Mouse (Mus musculus) c-Kit-negative CD71-positive TER-119-positive erythroid progenitor cells, embryonic 14.5 days (primary cell): ENCODE results near the gene Osbp.

Source experiments
- DNase-seq: peaks from one replicate; pipeline ENCODE4 v3.0.0-alpha.2; 2013; ENCODE audit warnings: low read depth, low spot score

Osbp gene

DNA sequence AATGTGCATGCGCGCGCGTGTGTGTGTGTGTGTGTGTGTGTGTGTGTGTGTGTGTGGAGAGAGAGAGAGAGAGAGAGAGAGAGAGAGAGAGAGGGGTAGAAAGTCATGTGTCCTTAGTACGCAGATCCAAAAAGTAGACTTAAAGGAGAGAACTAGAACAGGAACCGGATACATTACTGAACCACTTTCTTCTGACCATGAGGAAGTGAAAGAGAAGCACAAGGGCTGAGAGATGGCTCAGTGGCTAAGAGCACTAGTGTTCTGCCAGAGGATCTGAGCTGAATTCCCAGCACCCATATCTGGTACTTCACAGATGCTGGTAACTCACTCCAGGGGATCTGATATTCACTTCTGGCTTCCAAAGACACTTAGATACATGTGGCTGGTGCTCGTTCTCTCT, 23.6 kb downstream of the Osbp start:
- DNase-seq, result no peak

DNA sequence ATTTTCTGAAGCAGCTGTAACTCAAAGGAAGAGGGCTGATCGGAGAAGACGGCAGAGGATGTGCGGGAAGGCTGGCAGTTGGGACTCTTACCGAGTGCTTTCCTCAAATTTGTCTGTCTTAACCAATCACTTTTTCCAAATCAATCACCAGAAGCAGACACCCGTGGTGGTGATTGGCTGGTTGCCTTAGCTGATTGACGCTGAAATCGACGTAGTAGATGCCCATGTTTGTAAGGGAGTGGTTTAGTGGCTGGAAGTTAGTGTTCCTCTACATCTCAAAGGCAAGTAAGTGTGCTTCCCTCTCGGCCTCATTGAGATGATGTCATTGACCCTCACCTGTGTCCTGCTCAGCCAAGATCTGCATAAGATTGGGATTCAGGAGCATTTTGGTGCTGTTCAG, 26.3 kb downstream of the Osbp start:
- no peak for DNase-seq

DNA sequence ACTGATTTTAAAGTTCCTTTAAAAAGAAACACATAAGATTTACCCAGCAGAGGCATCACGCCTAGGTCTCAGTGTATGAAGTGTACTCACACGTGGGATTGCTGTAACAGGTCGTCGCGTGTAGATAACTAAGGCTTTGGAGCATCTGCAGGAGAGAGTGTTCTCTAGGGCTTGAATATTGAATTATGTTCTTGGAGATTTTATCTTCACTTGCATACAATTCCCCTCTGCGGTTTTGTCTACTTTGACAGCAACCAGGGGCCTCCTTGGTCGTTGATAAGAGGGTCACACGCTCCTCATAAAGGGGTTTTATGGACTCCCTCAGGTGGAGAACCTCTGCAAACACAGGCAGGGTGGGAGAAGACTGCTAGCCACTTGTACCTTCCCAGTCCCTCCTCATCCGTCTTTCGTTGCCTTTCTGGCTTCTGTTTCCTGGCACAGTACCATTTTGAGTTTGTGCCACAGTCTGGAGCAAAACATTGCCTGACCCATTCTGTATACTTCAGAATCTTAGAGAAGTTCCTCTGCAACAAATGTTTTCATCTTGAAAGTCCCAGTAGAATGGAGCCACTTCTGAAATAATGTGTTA, 26.8 kb downstream of the Osbp start:
- DNase-seq, result no peak

DNA sequence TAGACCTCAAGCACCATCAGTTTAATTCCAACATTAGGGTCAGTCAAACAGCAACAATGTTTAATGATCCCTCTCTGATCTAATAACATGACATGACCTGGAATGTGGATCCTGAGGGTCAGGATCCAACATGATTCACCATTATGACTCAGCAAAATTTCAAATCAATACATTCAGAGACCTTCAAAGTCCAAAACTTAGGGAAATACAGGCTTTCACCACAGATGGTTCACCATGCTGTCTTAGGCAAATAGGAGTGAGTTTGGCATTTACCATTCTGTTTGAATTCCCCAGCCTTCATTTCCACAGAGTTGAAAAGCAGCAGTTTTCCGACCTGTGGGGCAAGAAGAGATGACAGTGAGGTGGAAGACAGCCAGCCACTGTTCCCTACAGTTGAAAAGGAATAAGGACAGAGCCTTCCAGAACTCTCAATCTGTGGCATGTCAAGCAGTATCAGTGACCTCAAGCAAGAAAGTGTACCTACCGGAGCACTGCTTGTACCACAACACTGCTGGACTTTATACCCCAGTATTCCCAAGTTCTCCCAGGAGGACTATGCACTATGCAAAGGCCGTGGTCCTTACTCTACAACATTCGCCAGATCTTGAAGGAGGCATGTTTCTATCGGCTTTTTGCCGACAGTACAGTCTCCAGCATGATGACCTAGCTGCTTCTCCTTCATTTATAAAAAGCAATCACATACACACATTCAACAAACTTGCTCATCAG, 29.1 kb downstream of the Osbp start:
- no peak for DNase-seq

DNA sequence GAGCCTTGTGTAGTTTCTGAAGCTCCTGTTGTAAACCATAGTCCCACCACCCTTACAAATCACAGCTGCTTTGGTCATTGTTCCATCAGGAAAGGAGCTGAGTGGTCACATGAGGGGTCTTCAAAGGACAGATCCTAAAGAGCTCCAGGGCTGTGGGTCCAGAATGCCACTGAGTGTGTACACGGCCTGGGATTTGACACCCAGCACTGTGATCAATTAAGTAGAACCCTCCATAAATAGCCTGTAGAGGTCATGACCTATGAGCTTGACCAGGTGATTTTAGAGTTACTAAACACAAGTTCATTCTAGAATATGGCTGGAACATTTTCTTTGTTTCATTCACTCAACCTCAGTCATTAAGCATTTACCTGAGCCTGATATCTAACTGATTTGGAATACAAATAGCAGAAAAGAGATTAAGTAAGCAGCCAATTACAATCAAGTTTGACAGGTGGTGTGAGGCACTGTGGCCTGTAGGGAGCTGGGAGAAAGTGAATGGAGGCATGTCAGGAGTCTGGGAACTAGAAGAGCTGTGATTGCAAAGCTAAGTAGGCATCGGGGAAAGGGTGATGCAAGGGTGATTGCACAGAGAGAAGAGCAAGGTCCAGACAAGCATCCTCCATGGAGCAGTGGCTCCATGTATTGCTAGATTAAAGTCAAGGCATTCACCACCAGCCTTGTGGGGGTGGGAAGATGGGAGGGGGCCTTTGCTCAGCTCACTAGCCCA, 30.1 kb downstream of the Osbp start:
- no peak for DNase-seq

DNA sequence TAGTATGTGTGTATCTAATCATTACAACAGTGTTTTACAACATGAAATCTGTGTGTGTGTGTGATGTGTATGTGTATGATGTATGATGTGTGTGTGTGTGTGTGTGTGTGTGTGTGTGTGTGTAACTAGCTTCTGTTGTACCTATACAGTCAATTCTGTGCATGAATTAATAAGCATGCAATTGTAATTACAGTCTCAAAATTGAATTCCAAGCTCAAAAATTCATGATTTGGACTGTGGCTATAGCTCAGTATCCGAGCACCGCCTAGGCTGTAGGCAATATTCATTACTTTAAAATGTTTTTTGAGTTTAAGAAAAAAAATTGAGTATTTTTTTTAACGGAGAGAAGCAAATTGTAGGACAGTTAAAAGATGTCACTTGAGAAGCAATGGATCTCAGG, 35.9 kb downstream of the Osbp start:
- no peak for DNase-seq

DNA sequence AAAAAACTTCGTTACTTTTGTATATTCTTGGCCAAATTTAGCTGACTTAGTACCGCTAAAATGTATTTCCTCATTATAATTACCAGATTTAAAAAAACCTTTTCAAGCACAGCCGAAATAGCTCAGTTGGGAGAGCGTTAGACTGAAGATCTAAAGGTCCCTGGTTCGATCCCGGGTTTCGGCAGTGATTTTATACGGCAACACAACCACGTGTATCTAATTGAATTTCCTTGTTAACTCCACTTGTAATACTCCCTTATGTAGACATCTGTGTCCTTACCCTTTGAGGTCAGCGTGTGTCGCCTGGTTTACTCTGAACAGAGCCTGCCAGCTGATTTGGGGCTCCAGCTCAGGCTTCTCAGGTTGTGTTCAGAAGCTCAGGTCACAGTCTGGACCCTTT, 36.4 kb downstream of the Osbp start:
- DNase-seq, result peak; percentile 33

DNA sequence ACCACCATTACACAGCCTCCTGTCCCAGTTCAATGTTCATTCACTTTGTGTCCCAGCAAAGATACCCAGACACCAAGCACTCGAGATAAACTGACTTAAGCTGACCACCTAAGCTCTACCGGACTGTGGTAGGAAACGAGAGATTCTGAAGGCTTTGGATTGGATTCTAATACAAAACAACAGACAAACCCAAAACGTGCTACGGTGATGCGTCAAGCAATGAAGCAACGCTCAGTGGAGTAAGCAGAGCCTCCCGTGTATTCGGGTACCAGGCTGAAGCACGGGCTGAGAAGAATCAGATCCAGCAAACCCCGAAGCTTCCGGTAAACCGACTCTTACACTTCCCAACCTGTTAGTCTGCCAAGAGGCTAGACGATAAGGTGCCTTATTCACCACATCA, 37.0 kb downstream of the Osbp start:
- no peak for DNase-seq

DNA sequence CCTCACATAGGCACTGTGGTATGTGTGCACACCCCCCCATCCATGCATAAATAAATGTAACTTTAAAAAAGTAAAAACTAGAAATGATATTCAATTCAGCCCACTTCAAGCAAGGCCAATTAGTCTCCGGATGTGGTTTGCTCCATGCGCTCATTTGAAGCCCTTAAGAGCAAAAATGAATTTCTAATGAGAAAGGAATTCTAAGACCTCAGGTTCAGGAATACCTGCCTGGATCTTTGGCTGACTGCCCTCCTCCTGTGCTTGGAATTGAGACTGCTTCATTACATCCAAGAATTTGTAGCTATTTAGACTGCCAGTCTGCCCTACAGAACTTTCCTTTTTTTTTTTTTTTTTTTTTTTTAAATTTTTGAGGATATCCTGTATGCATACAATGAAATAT, 37.8 kb downstream of the Osbp start:
- DNase-seq, result no peak

DNA sequence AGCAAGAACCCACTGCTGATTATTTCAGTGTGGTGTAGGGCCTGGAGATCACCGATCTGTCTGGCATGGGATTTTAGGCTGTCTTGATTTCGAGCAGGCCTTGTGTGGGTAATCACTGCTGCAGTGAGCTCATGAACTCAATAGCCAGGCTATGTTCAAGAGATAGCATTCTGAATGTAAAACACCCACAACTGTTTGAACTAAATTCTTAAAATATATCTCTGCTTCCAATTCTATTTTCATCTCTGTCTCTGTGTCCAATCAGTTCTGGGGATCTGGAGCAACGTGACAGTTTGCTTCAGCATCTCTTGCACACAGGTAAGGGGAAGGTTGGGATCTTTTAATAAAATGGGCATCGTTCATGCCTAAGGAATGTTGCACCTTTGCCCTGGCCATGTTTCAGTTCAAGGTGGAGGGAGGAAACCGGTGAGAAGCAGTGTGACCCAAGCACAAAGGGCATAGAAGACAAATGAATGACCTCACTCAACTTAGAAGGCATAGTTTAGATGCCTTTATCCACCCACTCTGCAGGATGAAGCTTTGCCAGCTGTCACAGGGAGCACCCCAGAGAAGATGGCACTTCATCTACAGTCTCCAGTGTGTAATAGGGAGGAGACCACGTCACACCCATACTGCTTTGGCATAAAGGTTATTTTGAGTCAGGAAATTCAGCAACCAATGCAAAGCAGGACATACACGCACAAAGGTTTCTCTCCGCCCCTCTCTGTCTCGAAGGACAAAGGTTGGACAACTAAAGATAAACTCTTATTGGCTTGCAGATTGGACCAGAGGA, 38.7 kb downstream of the Osbp start:
- no peak for DNase-seq

DNA sequence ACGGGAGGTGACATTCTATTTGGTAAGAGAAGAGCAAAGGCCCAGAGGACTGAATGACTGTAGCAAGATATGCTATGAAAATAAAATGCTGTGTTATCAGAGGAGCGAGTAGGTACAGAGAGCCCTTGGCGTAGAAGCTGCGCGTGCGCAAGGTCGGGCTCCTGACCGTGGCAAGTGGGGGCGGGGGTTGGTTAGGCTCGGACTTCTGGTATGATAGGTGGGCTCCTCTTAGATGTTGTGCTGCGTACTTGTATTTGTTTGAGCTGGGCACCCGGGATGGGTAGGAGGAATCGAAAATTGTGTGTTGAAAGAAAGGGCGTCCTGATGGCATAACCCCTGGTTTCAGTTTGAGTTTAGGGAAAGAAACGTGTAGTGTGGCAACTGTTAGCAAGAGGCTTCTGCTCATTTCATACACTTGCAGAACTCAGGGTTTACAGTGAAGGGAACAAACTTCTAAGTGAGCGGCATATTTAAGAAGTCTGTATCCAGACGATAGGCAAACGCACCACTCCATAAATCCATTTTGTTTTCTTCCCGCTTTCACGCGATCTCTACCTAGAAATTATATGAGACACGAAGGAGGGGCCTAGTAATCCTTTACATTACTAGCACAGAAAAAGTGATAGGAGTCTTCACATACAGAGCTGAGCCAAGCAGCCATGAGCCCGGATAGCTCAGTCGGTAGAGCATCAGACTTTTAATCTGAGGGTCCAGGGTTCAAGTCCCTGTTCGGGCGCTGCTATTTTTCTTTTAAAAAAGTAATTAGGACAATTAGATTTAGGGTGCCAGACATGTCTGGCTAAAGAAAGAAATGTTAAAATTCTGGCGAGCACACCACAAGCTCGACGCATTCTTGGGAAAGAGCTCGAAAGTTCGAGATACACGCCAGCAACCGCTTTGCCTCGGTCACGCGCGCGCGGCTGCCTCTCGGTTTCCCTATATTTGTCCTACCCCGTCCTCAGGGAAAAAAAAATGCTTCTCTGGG, 39.9 kb downstream of the Osbp start:
- DNase-seq, result peak; percentile 83

DNA sequence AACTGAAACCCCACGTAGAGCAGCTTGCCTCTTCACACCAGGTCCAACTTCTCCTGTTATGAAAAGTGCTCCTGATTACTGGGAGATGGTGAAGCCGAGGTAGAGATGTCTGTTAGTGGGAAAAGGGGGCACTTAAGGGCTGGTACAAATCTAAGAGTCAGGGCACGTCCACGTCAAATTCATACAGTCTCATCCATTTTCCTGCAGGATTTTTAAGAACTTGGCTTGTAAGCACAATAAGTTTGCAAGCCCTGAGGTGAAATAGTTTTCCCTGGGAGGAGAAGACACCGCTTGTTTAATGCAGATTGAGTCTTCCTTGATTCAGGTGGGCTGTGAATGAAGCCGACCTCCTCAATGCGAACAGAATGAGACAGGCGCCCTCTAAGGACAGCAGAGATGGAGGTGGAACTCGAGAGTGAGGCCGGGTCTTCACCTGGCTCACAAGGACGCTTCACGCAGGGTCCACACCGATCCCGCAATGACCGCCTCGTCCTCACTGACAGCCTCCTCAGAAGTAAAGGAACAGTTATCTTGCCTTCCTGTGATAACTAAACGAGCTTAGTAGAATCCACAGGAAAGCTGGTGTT, 40.7 kb downstream of the Osbp start:
- DNase-seq, result peak; percentile 28

DNA sequence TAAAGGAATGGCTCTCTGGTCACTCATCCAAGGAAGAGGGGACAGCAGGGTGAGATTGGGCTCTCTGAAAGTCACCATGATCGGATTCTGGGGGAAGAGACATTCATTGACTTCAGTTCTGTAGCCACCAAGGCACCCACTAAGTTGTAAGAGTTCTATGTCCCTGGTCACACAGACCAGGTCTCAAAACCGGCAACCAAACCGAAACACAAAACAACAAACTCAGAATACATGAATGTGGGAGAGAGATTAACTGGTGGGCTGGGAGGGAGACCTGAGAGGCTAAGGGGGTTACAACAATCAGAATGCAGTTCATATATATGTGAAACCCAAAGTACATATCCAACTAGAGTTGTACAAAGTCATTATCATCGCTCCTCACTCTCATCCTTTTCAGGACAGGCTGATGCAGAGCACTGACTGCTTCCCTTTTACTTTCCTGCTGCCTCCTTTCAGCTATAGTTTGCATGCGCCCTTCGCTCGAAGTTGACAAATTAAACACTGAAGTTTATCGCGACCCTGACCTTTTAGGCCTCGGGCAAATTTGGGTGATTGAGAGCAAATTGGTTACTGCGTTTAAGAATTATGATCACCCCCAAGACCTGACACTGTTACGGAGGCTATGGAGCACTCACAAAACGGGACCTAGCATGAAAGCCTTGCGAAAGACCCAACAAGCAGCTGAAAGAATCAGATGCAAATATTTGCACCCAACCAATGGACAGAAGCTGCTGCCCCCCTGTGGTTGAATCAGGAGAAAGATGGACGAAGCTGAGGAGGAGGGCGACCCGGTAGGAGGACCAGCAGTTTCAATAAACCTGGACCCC, 41.6 kb downstream of the Osbp start:
- DNase-seq, result peak; percentile 50

DNA sequence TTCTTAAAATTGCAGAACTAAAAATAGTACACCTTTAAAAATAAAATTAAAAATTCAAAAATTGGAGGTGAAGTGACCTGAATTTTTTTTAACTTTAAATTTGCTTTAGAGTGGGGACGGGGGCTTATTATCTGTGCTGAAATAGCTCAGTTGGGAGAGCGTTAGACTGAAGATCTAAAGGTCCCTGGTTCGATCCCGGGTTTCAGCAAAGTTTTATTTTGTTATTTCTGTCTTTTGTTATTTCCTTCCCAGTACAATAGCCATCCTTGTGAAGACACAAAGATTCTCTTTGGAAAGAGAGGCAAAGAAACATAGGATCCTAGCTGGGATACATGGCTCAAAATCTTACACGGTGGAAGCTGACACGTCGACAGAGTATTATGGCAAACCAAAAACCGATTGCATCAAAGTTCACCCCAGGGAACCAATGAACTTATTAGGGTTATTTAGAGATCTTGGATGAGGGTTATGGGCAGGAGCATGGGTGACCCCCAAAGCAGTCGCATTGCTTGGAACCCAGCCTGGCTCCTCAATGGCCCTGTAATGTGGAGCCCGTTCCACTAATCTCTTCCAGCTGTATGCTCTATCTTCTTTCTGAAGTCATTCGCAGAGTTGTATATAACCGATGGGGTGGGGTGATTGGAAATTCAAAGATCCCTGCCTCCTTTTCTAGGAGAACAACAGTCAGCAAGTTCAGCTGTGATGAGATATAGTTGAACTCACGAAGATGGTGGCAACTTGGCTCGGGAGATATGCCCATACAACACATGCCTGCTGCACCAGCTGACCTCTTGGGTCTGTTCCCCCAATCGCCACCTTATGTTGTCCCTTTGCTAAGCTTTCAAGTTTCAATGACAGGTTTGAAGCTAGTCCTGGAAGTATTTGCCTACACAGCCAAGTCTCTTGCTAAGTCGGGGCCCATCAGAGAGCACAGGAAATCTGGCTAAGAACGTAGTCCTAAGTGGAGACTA, 43.0 kb downstream of the Osbp start:
- DNase-seq, result peak; percentile 32

DNA sequence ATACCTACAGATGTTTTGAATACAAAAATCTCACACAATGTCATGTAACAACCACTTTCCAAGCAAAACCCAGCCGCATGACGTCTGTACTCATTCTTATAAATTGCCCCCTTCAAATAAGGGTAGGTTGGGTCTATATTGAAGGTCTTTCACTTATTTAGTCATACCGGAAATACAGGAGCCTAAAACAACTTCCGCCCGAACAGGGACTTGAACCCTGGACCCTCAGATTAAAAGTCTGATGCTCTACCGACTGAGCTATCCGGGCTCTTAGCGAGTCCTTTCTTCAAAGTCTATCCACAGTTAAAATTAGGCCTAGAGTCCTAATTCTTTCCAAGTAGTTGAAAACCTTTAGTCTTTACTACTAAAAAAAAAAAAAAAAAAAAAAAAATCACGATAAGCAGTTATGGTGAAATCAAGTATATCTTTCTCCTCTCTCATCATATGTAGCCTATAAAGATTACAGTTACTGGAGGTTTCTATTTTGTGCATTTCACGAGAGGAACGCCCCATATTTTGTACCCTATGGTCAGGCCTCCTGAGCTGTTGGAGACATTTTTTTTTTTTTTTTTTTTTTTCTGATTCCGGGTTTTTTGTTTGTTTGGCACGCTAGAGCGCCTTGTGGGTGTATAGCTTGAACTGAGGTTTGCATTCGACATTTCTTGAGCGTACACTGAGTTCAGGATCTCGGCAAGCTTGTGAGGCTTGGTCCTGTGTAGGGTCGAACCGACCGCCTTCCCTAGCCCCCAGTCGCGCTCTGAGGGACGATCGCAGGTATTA, 44.0 kb downstream of the Osbp start:
- peak; percentile 58 for DNase-seq

DNA sequence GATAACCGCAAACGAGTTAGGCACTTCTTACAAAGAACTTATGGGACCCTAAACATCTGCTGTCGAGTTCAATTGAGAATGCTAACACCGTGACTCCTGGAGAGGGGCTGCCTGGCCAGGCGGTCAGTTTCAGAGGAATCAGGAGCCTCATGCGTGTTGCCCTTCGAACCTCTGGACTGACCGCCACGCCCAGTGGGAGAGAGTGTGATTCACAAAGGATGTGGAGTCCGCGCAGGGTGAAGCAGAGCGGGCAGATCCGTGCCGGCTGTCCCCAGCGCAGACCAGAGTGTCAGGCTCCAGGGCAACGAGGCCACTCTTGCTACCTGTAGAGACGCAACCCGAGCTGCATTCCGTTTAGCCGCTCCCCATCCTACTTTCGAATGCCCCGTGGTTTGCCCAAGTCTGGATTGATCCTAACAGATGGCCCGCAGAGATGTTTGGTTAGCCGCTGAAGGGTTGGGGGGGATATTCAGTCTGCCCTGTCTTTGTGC, 44.6 kb downstream of the Osbp start:
- DNase-seq, result peak; percentile 55

DNA sequence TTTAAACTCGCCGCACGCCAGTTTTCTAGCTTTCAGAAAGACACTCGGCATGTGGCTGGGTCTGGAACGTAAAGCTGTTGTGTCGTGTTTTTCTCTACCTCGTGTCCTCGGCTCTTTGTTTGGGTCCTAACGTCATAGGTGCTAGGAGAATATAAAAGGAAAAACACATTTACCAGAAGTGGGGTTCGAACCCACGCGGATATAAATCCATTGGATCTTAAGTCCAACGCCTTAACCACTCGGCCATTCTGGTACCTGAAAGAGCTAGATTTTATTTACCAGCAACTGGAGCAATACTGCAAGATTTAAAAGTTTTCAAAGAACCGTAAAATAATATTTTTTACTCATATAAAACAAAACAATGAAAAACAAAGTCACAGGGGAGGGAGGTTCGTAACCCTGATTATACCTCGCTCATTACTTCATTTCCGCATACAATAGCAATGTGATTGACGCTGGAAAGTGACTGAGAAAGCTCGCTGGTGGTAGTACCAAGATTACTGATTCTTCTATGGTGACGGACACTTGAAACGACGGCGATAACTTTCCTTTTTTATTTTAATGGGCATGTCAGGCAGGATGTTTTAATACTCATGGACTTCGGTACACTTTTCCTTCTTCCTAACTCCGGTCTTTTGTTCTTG, 45.3 kb downstream of the Osbp start:
- peak; percentile 76 for DNase-seq
